Mouse (Mus musculus): Measurements from ENCODE around the gene Unc119b.
"Not testable (repeated sequence)": the region's sequence is repeated elsewhere in the genome, so short reads cannot be mapped to it uniquely, and the experiment has no call there.

Unc119b gene

DNA sequence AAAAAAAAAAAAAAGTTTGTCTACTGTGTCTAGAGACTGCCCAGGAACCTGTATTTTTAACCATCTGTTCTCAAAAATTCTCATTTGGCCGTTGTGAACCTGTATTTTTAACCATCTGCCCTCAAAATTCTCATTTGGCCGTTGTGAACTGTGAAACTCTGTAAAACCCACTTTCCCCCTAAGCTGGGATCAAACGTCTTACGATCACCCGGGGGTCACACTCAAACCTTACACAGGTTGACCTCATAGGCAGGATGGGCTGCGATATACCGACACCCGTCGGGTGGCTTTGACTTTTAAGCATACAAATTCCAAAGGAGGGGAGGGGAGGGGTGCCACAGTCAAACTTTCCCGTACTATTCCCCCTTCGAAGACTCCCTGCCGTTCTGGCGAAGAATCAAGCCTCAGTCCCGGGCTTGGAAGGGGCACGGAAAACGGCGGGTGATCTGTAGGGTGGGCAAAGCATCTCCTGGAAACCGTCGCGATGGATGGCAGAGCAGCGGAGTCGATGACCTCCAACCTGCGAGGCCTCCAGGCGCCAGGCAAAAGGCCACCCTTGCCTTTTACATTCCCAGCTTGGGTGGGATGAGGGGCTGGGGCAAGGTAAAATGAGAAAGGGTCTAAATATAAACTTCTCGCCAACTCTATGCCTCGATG lies 22.3 kb upstream of the Unc119b start:
- peak; percentile 48 to 52 for DNase-seq

DNA sequence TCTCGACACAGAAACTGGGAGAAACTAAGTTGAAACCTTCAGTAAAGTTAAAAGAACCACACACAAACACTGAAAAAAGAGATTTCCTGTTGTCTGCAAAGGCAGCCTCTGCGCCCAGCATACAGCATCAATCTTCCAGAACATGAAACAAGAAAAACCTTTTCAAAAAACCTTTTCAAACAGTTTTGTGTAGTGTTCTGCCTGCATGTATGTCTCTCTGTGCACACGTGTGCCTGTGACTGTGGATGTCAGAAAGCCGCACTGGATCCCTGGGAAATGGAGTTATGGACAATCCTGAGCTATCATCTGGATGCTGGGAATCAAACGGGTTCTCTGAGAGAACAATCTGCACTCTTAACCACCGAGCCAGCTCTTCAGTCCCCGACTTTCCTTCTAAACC lies 21.6 kb upstream of the Unc119b start:
- peak; percentile 18 to 40 for DNase-seq

DNA sequence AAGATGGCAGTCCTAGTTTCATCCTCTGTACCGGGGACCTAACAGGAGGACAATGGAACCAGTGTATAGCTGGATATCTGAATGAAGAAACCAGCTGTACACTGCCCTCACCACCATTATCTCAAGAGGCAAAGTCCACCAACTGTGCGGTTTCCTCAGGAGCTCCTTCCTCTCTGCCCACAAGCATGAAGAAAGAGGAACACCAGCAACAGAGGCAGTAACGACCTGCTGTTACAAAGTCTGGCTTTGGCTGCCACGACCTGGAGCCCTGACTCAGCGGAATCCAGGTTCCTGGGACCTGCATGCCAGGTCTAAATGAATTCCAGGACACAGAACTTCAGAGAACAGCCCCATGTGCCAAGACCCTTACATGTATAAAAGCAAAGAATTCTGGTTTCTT lies 21.1 kb upstream of the Unc119b start:
- peak; percentile 36 to 47 for DNase-seq

DNA sequence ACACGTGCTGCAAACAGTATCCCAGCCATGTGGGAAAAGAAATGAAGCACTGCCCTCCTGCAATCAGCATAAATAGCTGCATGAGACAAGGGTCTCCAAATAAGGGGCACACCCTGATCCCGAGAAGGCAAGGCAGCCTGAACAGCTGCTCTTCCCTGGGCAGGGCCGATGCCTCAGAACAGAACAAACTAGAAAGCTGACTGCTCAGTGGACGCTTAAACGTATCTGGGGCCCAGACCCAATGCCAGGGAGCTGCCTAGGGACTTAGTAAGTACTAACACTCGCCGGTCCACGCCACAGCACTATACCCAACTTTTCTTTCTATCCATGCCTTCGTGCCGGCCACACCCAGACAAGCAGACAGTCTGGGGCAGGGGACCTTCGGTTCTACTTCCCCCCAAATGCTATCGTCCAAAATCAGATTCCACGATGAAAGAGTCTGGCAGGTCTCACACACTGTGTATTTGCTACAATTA lies 20.4 kb upstream of the Unc119b start:
- no peak for DNase-seq

DNA sequence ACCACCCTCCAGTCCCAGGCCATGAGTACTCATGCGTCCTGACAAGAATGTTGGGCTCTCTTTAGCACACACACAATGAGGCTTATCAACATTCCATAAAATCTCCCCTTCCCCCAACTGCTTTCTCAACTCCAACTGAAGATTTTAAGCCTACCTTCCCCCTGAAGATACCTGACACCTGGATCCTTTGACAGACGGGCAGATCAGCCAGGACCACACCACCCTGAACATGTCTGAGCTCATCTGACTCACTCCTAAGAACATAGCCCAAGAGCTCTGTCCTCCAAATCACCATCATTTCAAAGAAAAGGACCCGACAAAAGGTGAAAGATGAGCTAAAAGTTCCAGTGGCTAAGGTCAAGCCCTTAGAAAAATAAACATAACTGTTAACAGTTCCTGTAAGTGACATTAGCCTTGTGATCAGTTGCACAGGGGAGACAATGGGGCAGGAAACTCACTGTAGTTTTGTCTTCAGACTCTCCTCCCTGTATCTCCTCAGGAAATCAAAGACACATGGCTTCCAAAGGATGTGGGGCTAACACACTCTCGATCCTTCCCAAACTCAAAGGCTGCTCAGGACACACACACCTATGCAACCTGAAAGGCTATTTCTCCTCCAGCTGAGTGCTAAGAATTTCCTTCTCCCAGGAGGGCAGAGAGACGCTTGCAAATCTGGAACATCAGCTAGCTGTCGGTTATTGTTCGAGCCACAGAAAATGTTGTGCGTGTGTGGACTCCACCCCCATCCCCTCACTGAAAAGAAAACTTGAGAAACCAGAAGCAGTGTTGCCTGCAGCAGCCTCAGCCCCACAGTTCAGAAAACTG lies 17.6 kb upstream of the Unc119b start:
- peak in 1 of 2 experiments; percentile 25 for DNase-seq

DNA sequence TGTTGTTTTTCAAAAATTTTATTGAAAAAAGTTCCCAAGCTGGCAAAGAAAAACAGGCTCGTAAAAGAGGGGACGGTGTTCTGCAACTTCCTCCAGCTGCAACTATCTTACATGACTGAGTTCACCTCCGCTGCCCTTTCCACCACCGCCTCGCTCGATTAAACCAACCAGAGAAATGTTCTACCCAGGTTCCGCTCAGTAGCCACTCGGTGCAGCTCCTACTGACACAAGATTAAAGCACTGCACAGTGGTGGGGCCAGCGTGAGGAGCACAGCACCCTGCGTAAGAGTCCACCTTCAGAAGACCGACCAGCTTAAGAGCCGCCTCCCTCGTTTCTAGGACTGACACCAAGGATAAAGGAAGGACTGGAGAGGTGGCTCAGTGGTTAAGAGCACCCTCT lies 16.7 kb upstream of the Unc119b start:
- DNase-seq = no peak

DNA sequence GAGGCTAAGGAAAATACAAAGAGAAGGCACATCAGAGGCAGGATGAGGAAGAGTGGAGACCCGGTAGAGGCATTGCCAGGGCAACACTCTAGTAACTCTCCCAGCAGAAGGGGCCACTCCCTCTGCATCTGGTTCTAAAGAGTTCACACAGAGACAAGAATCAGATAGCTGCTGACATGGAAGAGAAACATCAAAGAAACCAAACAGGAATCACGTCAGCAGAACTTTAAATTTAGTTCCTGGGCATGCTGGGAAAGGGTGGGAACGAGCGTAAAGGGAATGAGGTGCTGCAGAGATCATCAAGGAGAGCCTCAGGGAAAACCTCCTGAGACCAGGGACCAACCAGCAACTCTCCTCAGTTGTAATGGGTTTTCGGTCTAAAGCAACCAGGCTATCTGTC lies 16.2 kb upstream of the Unc119b start:
- no peak for DNase-seq

DNA sequence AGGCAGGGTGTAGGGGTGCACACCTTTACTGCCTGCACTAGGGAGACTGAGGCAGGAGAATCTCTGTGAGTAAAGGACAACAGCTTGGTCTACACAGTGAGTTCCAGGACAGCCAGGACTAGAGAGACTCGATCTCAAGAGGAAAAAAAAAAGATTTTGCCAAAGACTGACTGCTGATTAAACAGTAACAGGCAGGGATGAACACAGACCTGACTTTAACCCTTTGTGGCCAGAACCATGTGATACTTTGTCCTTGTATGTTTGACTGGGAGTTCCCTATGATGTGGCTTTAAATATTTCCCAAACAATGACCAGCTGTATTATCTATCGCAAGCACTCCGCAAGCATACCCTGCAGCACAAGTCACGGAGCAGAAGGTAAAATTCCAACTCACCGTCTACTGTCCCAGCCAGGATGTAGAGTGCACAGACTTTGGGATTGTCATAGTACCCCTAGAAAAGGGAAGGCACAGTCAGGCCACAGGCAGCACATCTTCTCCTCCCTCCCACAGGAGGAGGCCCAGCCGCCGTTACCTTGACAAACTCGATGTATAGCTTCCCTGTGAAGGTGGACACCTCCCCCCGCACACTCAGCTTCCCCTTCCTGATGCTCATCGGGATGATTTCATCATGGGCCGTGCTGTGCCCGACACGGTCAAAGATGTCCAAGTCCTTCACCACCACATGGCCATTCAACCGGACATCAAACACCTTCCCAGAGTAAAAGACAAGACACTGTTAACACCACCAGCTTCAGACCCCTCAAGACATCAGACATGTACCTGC lies 15.1 kb upstream of the Unc119b start:
- no peak for DNase-seq

DNA sequence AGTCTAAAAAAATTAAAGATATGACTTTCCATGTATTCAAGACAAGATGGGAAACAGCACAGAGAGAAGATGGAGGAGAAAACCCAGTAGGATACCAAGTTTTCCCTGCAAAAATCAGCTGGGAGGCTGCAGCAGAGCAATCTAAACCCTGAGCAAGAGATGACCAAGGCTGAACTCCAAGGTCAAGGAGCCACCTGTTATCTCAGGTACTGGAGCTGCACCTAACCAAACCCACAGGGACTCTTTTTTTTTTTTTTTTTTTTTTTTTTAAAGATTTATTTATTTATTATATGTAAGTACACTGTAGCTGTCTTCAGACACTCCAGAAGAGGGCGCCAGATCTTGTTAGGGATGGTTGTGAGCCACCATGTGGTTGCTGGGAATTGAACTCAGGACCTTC lies 14.1 kb upstream of the Unc119b start:
- DNase-seq = not testable (repeated sequence)

DNA sequence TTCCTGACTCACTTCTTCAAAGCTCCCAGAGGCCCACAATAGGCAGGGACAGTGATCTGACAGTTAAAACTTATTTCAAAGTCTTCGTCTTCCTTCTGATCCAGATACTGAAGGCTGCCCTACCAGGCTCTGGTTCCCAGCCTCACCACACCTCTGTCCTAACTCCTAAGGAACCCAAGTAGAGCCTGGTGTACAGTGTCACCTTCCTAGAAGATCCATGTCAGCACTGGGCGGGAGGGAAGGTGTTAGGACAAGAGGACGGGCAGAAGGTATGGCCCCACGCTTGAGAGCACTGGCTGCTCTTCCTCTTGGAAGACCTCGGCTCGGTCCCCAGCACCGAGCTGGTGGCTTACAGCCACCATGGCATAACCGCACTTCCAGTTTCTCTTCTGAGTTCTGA lies 13.6 kb upstream of the Unc119b start:
- no peak for DNase-seq

DNA sequence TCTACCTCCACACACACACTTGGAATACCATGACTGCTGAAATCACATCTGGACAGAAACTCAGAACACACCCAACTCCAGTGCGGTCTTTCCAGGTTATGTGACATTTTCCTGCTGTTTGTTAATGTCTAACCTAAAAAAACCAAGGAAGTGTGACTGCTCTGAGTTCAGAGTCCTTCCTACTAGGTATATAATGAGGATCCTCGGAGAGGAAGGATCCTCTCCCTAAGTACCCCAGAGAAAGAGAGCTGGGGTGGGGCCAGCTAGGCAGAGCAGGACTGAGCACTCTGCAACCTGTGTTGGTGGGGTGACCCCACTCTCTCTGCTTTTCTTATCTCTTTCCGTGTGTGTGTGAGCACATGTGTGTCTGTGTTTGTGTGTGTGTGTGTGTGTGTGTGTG lies 12.6 kb upstream of the Unc119b start:
- no peak for DNase-seq

DNA sequence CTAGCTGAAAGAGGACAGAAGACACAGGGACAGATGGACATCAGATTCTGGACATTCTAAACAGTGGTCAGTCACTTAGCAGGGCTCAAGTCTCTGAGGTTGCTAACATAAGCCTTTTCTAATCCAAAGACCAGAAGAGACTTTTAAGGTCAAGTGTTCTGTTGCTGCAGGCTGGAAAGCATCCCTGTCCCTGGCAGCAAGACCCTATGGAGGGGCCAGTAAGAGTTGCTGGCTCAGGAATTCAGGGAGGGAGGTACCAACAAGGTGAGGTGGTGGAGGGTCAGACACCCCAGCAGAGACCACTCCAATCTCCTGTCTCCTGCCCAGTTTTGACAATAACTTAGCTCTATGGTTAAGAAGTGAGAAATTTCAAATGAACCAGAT lies 12.0 kb upstream of the Unc119b start:
- no peak for DNase-seq

DNA sequence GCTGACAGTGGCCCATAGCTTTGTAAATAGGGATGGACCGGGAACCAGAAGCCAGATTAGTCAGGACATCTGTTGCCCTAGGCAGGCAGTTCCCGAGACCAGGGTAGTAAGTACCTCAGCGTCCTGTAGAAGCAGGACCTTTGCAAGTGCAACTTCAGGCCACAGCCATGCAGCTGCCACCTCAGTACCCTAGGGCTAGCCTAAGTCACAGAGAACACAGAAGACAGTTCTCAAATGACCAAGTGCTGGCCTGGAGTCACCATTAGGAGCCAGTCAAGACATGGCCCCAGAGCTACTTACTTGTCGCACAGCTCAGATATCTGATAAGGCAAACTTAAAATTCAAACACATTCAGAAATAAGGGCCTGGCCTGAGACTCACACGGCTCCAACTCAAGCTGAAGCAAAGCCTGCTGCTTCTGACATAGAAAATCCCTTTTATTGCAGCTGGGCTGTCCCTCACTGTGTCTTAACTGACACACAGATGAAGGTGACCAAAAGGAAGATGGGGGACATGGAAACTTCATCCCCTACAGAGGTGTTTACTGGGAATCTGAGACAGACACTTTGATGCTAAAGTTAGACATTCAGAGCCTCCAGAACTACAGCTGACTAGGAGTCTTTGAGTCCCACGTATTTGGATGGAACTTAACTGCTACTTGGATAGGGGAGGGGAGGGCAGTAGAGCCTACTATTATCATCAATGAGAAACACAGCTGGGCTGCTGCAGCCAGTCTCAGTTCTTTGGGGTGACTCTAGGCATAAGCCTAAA lies 11.4 kb upstream of the Unc119b start:
- no peak for DNase-seq

DNA sequence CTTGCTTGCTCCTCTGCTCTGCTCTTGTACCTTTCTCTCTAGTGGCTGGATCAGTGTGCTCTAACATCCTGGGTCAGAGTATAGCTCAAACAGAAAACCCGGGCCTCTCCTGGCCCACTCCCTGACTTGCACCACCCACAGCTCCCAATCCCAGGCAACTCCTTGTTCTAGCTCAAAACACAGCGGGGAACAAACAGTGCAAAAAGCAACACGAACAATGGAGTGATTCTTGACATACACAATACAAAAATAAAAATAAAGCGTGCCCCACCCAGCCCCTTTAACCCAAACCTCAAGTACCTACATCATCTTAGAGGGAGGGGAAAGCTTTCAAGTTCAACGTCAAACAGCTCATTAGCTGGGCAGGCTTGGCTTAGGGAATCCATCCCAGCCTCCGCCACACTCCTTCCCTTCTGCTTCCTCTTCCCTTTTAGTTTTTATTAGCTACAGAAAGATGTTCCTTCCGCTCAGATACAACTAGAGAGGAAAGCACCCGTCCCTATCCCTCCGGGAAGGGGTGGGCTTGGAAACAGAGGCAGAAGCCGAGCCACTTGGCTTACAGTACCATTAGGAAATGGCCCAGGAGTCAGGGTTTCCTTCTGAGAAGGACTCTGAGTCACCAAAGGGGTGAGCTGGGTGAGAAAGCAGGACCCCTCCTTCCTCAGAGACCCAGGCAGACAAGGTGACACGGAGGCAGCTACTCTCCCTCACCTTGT lies 10.6 kb upstream of the Unc119b start:
- DNase-seq = no peak

DNA sequence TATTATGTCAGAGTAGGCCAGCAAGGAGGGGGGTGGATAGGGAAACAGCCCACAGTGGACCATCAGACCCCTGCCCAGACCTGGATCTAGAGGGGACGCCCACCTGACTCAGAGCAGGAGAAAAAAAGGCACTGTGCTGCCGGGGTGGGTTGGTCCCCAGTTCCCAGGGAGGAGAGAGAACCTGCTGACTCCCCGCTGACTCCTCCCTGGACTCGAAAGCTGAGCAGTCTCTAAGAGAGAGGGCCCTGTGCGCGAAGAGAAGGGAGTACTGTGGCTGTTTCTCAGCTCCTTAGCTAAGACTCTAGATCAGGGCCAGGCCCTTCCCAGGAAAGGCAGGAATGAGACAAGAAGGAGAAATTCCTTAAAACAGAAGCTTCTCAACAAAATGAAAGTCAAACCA lies 9.7 kb upstream of the Unc119b start:
- DNase-seq = no peak

DNA sequence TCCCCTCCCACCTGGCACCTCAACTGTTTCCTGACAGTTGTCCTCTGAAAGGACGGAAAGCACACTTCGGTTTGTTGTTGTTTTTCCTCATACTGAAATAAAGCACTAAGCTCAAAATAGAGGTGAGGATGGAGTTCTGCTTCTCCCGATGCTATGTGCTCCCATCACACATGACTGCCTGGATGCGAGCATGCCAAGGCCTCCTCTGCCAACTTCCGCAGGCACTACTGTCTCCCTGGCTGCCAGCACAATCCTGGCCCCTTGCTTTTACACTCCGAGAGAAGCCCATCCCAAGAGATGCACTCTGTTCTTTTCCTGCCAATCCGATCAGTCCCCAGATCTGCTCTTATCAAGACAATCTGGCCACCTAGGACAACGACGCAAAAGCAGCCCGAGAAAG lies 8.8 kb upstream of the Unc119b start:
- DNase-seq = no peak

DNA sequence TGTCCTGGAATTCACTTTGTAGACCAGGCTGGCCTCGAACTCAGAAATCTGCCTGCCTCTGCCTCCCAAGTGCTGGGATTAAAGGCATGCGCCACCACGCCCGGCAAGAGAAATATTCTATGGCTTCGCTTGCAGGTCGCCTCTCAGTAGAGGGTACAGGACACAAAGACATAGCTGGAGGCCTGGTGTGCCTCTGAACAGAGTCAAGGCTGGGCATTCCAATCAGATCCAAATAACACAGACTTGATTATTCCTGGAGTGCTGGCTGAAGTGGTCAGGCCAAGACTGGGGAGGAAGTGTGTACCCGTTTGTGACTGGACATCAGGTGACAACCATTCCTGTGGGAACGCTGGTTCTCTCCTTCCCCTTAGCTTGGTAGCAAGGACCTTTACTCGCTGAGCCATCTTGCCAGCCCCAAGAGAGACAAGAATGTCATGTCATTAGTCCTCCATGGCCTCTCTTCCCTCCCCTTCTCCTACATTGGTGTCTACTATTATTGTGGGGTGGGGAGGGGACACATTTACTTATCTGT lies 7.5 kb upstream of the Unc119b start:
- DNase-seq = no peak

DNA sequence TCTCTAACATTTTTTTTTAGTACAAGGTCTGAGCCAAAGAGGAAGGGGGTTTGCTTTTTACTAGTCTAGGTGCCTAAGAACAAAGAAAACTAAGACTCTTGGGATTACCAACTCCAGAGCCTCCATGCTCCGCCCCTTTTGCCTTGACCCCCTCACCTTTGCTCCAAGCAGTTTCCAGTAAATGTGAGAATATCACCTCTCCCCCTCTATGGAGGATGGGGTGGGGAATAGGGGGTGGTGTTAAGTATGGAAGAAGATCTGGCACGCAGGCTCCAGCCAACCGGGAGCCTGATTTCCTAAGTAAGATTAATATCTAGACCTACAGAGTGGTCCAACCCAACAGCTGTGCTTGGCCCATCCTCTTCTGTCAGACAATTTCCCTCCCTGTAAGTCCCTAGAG lies 6.0 kb upstream of the Unc119b start:
- no peak for DNase-seq

DNA sequence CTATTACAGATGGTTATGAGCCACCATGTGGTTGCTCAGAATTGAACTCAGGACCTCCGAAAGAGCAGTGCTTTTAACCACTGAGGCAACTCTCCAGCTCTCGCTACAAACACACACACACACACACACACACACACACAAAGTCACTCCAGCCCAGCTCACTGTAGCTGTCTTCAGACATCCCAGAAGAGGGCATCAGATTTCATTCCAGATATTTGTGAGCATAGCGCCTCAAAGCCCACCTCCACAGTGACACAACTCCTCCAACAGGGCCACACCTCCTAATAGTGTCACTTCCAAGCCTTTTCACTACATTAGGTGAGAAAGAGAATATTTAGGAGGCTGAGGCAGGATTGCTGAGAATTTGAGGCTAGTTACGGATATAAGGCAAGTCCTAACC lies 4.3 kb upstream of the Unc119b start:
- DNase-seq = no peak

DNA sequence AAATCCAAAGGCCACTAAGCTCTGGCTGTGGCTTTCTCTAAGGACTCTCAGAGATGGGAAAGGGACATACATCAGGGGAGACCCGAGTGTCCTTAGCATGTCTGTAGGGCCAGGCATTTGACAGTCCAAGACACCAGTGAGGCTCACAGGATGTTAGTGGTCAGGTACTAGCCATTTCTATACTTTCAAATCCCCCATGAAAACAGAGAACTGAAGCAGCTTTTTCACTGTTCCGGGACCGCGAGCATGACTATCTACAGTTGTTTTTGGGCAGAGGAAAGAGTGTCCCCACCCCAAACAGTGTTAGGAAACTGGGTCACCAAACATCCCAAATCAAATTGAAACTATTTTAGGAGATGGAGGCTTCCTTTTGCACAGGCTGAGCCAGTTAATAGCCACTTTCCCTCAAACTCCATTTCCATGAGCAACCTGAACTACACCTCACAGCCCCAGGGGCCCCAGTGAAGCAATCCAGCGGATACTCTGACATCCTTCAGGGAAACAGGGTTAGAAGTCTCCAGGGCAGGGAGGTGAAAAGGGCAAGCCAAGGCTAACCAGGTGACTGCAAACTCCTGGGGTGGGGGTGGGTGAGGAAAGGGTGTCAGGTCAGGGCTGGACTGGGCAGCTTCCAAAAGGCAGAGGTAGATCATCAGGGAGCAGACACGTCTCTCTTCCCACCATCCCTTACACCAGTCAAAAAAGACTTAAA lies 1.3 kb downstream of the Unc119b start:
- no peak for DNase-seq

DNA sequence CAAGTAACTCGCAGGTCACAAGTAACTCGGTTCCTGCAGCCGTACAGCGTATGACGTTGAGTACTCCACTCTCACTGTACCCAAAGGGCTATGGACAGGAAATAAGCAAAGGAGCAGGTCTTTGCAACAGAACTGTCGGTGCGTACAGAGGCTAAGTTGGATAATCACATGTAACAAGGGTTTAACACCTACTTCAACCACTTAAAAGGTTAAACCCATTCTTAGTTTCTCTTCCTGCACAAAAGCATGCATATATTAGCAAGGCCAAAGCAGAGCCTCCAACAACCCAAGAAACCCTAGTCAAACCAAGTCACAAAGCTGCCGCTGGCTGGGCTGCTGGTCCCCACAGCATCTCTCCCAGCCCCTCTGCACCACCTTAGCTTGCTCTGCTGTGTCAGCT lies 2.3 kb downstream of the Unc119b start:
- no peak for DNase-seq

Measured in thymus, postnatal 36 days (tissue).